Mouse (Mus musculus) myocyte (in vitro differentiated cells): ENCODE measurements around the gene Selenow.
A peak's percentile ranks its signal among the peaks of the same experiment; 100 is the strongest.

Experiments
- CEBPB ChIP-seq: IDR thresholded peaks from 2 replicates; pipeline ENCODE4 v1.6.1; 2011; ENCODE audit warnings: mild to moderate bottlenecking, moderate library complexity; ENCODE audit not compliant: poor library complexity, insufficient read depth, severe bottlenecking
- MAX ChIP-seq: IDR thresholded peaks from one replicate; pipeline ENCODE4 v1.6.1; 2011; ENCODE audit warnings: low read depth, mild to moderate bottlenecking, control low read depth
- POLR2A ChIP-seq: IDR thresholded peaks from one replicate; pipeline ENCODE4 v1.6.1; 2011; ENCODE audit warnings: low read depth, mild to moderate bottlenecking, control low read depth, moderate library complexity; ENCODE audit not compliant: insufficient read length
- REST ChIP-seq: IDR thresholded peaks from one replicate; pipeline ENCODE4 v1.6.1; 2011; ENCODE audit warnings: mild to moderate bottlenecking, control low read depth, moderate library complexity; ENCODE audit not compliant: insufficient read depth, insufficient read length
- TCF12 ChIP-seq: IDR thresholded peaks from one replicate; pipeline ENCODE4 v1.6.1; 2011; ENCODE audit warnings: mild to moderate bottlenecking, control low read depth; ENCODE audit not compliant: poor library complexity, insufficient read depth, severe bottlenecking

DNA sequence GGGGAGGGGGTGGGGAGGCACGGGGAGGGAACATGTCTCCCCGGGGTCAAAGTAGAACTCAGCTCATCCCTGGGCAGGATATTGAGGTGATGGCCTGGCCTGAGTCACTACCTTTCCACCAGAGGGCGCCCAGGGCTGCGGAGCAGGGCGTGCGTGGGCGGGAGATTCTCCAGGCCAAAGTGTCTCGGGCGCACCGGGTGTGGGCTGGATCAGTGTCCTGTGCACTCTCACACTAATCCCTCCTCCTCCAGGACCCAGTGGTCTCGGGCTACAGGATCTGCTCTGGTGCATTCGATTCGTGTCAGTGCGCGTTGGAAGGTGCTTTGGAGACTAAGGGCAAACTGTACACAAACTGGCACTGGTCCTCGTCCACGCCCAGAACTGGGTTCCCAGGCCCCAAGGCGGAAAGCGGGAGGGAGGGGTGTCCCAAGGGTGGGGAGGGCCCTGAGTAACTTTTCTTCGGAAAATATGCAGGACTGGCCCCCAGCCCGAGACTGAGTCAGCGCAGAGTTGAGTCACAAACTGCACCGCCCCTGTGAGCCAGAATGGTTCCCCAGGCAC, 26.3 kb upstream of the Selenow start:
- TF ChIP-seq TCF12 (no peak), REST (no peak), POLR2A (peak; percentile 34), CEBPB (no peak), MAX (no peak)
